Comparison of ENCODE assay signal across 8 mouse cellular contexts in genomic region chr19:3282572-3283467, GRCm38 (mm10). TPM values are rescaled to one million over a fixed set of nuclear protein-coding genes. Genes with fewer than 3 reads are reported as not detected.
DNase-seq lines count a peak whose midpoint lies in the region; ATAC-seq lines count a peak whose summit lies in the region.

Gene Mrpl21, plus strand, starts transcription at chr19:3282901.
Gene Ighmbp2, minus strand, starts transcription at chr19:3283017.

- H3K9me3 ChIP-seq in hindbrain, embryonic 15.5 days: no peaks in the 10 kb centered on the region

- peak; percentile 93 for ATAC-seq in hindbrain, embryonic 15.5 days (ENCODE audit: low FRiP score, low read depth)

- peak within 1 kb of the TSS; percentile 80 for H3K9ac ChIP-seq in hindbrain, embryonic 15.5 days

- H3K4me3 ChIP-seq in hindbrain, embryonic 15.5 days: peak within 1 kb of the TSS; percentile 71

- WGBS in hindbrain, embryonic 15.5 days: under 1% methylated on average over 49 of the region's 49 CpGs

- H3K4me2 ChIP-seq in hindbrain, embryonic 15.5 days: peak within 1 kb of the TSS; percentile 68

- H3K27me3 ChIP-seq in hindbrain, embryonic 15.5 days: no peaks in the 10 kb centered on the region

- peaks cover 30% of the 10 kb centered on the region for H3K36me3 ChIP-seq in hindbrain, embryonic 15.5 days

- DNase-seq in T-cell, adult 2 months (ENCODE audit: low spot score): peak; percentile 83
- peak; percentile 91 to 96 for DNase-seq in cerebellum, postnatal 36 days
- DNase-seq in frontal cortex, postnatal 36 days (ENCODE audit: low spot score in 2 of 2): peak; percentile 93 to 96
- DNase-seq in left cerebral cortex, adult 11 months (ENCODE audit: low spot score): peak; percentile 83
- DNase-seq in lung, postnatal 4 days: peak; percentile 94 to 95
- DNase-seq in retina, postnatal 7 days (ENCODE audit: low read depth, low spot score): peak; percentile 93
- DNase-seq in urinary bladder, adult 2 months (ENCODE audit: low spot score): peak; percentile 83

- peaks cover 24% of the 10 kb centered on the region for H3K4me1 ChIP-seq in hindbrain, embryonic 15.5 days (replicated peaks)

- H3K27ac ChIP-seq in hindbrain, embryonic 15.5 days (replicated peaks): peak within 1 kb of the TSS; percentile 47

RNA-seq across cellular contexts. Expression of gene Mrpl21, which starts in this region (rescaled TPM):
- polyA plus RNA-seq in hindbrain, embryonic 15.5 days (2015; fragmentation: Nextera tagmentation; extraction: Ambion mirVana): 105 and 106 TPM in 2 replicates
- polyA plus RNA-seq in urinary bladder, adult 2 months (2012; rRNA removed): 43.3 and 55.7 TPM in 2 replicates

RNA-seq across cellular contexts. Expression of gene Ighmbp2, which starts in this region (rescaled TPM):
- 9.9 and 11.6 TPM in 2 replicates for polyA plus RNA-seq in hindbrain, embryonic 15.5 days (2015; fragmentation: Nextera tagmentation; extraction: Ambion mirVana)
- 5.8 and 7.0 TPM in 2 replicates for polyA plus RNA-seq in urinary bladder, adult 2 months (2012; rRNA removed)

Comparison
In these comparisons a context has a peak if more than half of its experiments do, and no peak if none do; other contexts are left out.
1. Peak in every context shown above with its lines: DNase-seq, ATAC-seq, H3K4me3 ChIP-seq and H3K27ac ChIP-seq.